15 mouse cellular contexts compared by ENCODE assay signal in genomic region chr6:78686351-78686888, GRCm38 (mm10).
"Had no signal": no experiment of that assay in that cellular context is flagged by ENCODE, and none has a peak within 500 bp of the region (broad histone marks: within the 10 kb centered on the region; RNA-seq: fewer than 3 reads in every experiment).

No protein-coding gene starts in this region.

- DNase-seq: kidney, adult 2 months; kidney, postnatal 14 days; left cerebral cortex, postnatal 4 days; lung, embryonic 14.5 days; lung, postnatal 10 days; lung, postnatal 4 days; right cerebral cortex, postnatal 14 days; thymus, adult 2 months; thymus, postnatal 25 days had no signal

- H3K4me3 ChIP-seq: kidney, embryonic 15.5 days; limb, embryonic 15.5 days; liver, embryonic 12.5 days; myocyte; neural tube, embryonic 15.5 days; stomach, embryonic 15.5 days had no signal

- ATAC-seq: liver, embryonic 12.5 days had no signal

- H3K4me1 ChIP-seq: kidney, embryonic 15.5 days; limb, embryonic 15.5 days; liver, embryonic 12.5 days; neural tube, embryonic 15.5 days; stomach, embryonic 15.5 days had no signal

- H3K36me3 ChIP-seq: kidney, embryonic 15.5 days; limb, embryonic 15.5 days; liver, embryonic 12.5 days; neural tube, embryonic 15.5 days; stomach, embryonic 15.5 days had no signal

- H3K9me3 ChIP-seq: kidney, embryonic 15.5 days; limb, embryonic 15.5 days; liver, embryonic 12.5 days; neural tube, embryonic 15.5 days; stomach, embryonic 15.5 days had no signal

- H3K4me2 ChIP-seq: kidney, embryonic 15.5 days; limb, embryonic 15.5 days; liver, embryonic 12.5 days; lung, embryonic 14.5 days; neural tube, embryonic 15.5 days; stomach, embryonic 15.5 days had no signal

- H3K27ac ChIP-seq: kidney, embryonic 15.5 days; limb, embryonic 15.5 days; liver, embryonic 12.5 days; neural tube, embryonic 15.5 days; stomach, embryonic 15.5 days had no signal

- H3K27me3 ChIP-seq: kidney, embryonic 15.5 days; limb, embryonic 15.5 days; liver, embryonic 12.5 days; neural tube, embryonic 15.5 days; stomach, embryonic 15.5 days had no signal

- H3K9ac ChIP-seq: kidney, embryonic 15.5 days; limb, embryonic 15.5 days; liver, embryonic 12.5 days; lung, embryonic 14.5 days; neural tube, embryonic 15.5 days; stomach, embryonic 15.5 days had no signal
